Mouse (Mus musculus) CD4-positive naive resting alpha-beta T cell, adult 76 days (primary cell): ENCODE results near the gene Gm527. TPM values are rescaled to one million over a fixed set of nuclear protein-coding genes. Genes with fewer than 3 reads are reported as not detected.

Source experiments
- total RNA-seq: library from RNA; stranded (reverse); gene quantifications from one replicate; pipeline ENCODE4 v1.2.4, GENCODE M21; 2023

The Gm527 gene
- total RNA-seq: 13.6 TPM

DNA sequence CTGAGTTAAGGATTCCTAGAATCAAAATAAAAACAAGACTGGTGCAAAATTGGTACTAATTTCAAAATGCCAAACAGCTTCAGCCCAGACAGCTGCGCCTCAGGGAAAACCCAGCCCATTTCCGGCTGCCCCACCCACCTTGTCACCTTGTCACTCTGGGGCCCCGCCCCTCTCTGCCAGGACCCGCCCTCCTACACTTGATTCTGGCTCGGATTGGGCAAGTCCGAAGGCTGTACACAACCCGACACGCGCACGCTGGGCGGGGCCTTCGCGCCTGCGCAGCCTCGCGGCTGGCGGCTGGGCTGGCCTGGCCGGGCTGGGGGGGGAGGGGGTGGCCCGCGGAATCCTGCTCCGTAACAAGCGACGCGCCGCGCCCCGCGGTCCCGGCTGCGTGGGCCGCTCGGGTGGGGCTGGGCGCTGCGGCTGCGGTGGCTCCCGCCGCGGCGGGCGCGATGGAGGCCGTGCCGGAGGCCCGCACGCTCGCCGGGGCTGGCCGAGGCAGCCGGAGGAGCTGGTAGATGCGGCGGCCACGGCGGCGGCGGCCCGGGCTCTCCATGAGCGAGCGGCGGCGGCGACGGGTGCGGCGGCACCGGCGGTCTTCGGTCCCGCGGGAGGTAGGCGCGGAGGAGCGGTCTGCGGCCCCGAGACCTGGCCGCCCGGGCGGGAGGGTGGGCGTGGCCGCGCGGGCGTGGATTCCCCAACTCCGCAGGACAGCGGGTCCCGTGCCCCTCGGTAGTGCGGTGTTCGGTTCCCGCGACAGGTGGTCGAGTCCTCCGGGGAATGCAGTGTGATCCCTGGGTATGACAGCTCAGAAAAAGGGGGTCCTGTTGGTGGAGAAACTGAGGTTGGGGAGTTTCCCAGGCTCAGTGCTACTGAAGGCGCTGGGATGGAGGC is at the start of gene Gm527:
TSS of gene Gm527 (plus strand) at position 329 of the 894 bp plus-strand sequence.

GRCm38 (mm10) chr12:64965124-64966026 is 47.7 kb downstream of the Gm527 start, which contains the start of the genes Klhl28 and Togaram1:
Gene Klhl28, minus strand, starts transcription at chr12:64965534.
Gene Togaram1, plus strand, starts transcription at chr12:64965804.

Other genes starting within 250 kb of the Gm527 start
- gene Klhl28, start 47.6 kb downstream of the Gm527 start, total RNA-seq: 25.7 TPM
- gene Togaram1, start 47.9 kb downstream of the Gm527 start, total RNA-seq: 57.3 TPM
- 140 TPM for gene Prpf39, start 118.4 kb downstream of the Gm527 start, total RNA-seq
- 87.3 TPM for gene Fkbp3, start 156.1 kb downstream of the Gm527 start, total RNA-seq
- gene Fancm, start 157.7 kb downstream of the Gm527 start, total RNA-seq: 18.9 TPM